Mouse (Mus musculus) urinary bladder, postnatal 10 days (tissue): ENCODE measurements around the gene Zbtb20.

Experiments used
- DNase-seq: peaks from one replicate; pipeline ENCODE4 v3.0.0; 2022; ENCODE audit warnings: low spot score

Zbtb20 gene

GRCm38 (mm10) chr16:43080923-43081702 is 205.4 kb downstream of the Zbtb20 start:
- DNase-seq, result no peak

- DNase-seq, result no peak
Measured at GRCm38 (mm10) chr16:43081995-43082394, 206.3 kb downstream of the Zbtb20 start.

GRCm38 (mm10) chr16:43082801-43083200 is 207.1 kb downstream of the Zbtb20 start:
- no peak for DNase-seq

GRCm38 (mm10) chr16:43090188-43090587 is 214.5 kb downstream of the Zbtb20 start:
- DNase-seq, result no peak

- DNase-seq, result no peak
Measured at GRCm38 (mm10) chr16:43094161-43094560, 218.5 kb downstream of the Zbtb20 start.

GRCm38 (mm10) chr16:43094756-43095155 is 219.1 kb downstream of the Zbtb20 start:
- DNase-seq, result no peak

- DNase-seq, result no peak
Measured at GRCm38 (mm10) chr16:43096040-43096439, 220.4 kb downstream of the Zbtb20 start.

- no peak for DNase-seq
Measured at GRCm38 (mm10) chr16:43098153-43098552, 222.5 kb downstream of the Zbtb20 start.

GRCm38 (mm10) chr16:43098666-43099065 is 223.0 kb downstream of the Zbtb20 start:
- DNase-seq, result no peak

- no peak for DNase-seq
Measured at GRCm38 (mm10) chr16:43111288-43111687, 235.6 kb downstream of the Zbtb20 start.

GRCm38 (mm10) chr16:43113968-43114367 is 238.3 kb downstream of the Zbtb20 start:
- DNase-seq, result no peak

GRCm38 (mm10) chr16:43129966-43130365 is 254.3 kb downstream of the Zbtb20 start:
- DNase-seq, result no peak

GRCm38 (mm10) chr16:43130583-43130982 is 254.9 kb downstream of the Zbtb20 start:
- no peak for DNase-seq

GRCm38 (mm10) chr16:43131077-43131476 is 255.4 kb downstream of the Zbtb20 start:
- no peak for DNase-seq

- DNase-seq, result no peak
Measured at GRCm38 (mm10) chr16:43168506-43168905, 292.8 kb downstream of the Zbtb20 start.

- DNase-seq, result no peak
Measured at GRCm38 (mm10) chr16:43169273-43169905, 293.7 kb downstream of the Zbtb20 start.

- DNase-seq, result no peak
Measured at GRCm38 (mm10) chr16:43172139-43172538, 296.5 kb downstream of the Zbtb20 start.

- DNase-seq, result no peak
Measured at GRCm38 (mm10) chr16:43172912-43173311, 297.2 kb downstream of the Zbtb20 start.

GRCm38 (mm10) chr16:43174815-43175214 is 299.1 kb downstream of the Zbtb20 start:
- DNase-seq, result no peak

- DNase-seq, result no peak
Measured at GRCm38 (mm10) chr16:43181038-43181437, 305.4 kb downstream of the Zbtb20 start.

GRCm38 (mm10) chr16:43190390-43190789 is 314.7 kb downstream of the Zbtb20 start:
- no peak for DNase-seq

GRCm38 (mm10) chr16:43191060-43191850 is 315.6 kb downstream of the Zbtb20 start:
- DNase-seq, result no peak
